Mouse (Mus musculus) CH12.LX (cell line): ENCODE measurements at regions not wholly inside any gene's neighbourhood (a gene's known extent, or its start where the extent isn't known, plus 50 kb on each side); places are given as distances from the start of the nearest gene placed in this dataset.

Source experiments
- DNase-seq: peaks from one replicate; pipeline ENCODE4 v3.0.0-alpha.2; 2013; ENCODE audit errors: extremely low read depth
- H3K27ac ChIP-seq: 2 replicates; pipeline ENCODE4 v1.5.1; 2012; ENCODE audit warnings: low read depth, mild to moderate bottlenecking, control low read depth, moderate library complexity; ENCODE audit not compliant: insufficient read depth
- H3K27me3 ChIP-seq: replicated peaks from 2 replicates; pipeline ENCODE3; 2012; ENCODE audit warnings: inconsistent platforms
- H3K36me3 ChIP-seq, 2 experiments: replicated peaks in 1 of 2; 2 replicates each; pipeline versions ENCODE3 to v1.6.1; 2012; ENCODE audit warnings: inconsistent platforms in 1 of 2, low read length in 1 of 2, mild to moderate bottlenecking in 1 of 2, mixed read lengths in 1 of 2, moderate library complexity in 1 of 2; ENCODE audit not compliant: control insufficient read depth in 1 of 2, insufficient read depth in 1 of 2
- H3K4me1 ChIP-seq, 2 experiments: 2 replicates each; pipeline ENCODE4 v1.6.1; 2012; ENCODE audit warnings: inconsistent platforms in 1 of 2, moderate library complexity in 1 of 2; ENCODE audit not compliant: insufficient read depth in 2 of 2, control insufficient read depth in 1 of 2
- H3K4me2 ChIP-seq: 2 replicates; pipeline ENCODE4 v1.6.1; 2012; ENCODE audit warnings: low read depth, mild to moderate bottlenecking, control low read depth; ENCODE audit not compliant: poor library complexity, insufficient read depth, severe bottlenecking
- H3K4me3 ChIP-seq, 3 experiments: fragments of 150-350 bp in 1 of 3; sonication (generic) in 1 of 3; replicated peaks in 1 of 3; 2 replicates each; pipeline versions ENCODE3 to v1.5.1; 2011 to 2012; ENCODE audit warnings: low read depth in 2 of 3, low read length in 2 of 3, mild to moderate bottlenecking in 2 of 3, moderate library complexity in 2 of 3, control low read depth in 1 of 3, improper control_type of control experiment in 1 of 3, inconsistent platforms in 1 of 3, mixed read lengths in 1 of 3; ENCODE audit not compliant: poor library complexity in 1 of 3
- H3K79me2 ChIP-seq: replicated peaks from 2 replicates; pipeline ENCODE4 v1.6.1; 2012; ENCODE audit warnings: mild to moderate bottlenecking, moderate library complexity; ENCODE audit not compliant: control insufficient read depth, poor library complexity, insufficient read depth, severe bottlenecking; ENCODE audit errors: extremely low read depth
- H3K9ac ChIP-seq: 2 replicates; pipeline ENCODE4 v1.6.1; 2012; ENCODE audit warnings: low read depth, mild to moderate bottlenecking, control low read depth, moderate library complexity; ENCODE audit not compliant: insufficient read depth
- H3K9me3 ChIP-seq: replicated peaks from 2 replicates; pipeline ENCODE3; 2012; ENCODE audit warnings: low read length, inconsistent platforms, mixed read lengths
- CHD1 ChIP-seq: IDR thresholded peaks from 2 replicates; pipeline ENCODE4 v1.6.1; 2012; ENCODE audit warnings: low read depth, low read length, improper control_type of control experiment, inconsistent platforms
- CHD2 ChIP-seq: IDR thresholded peaks from 2 replicates; pipeline ENCODE4 v1.6.1; 2011; ENCODE audit warnings: low read length, improper control_type of control experiment
- E2F4 ChIP-seq: IDR thresholded peaks from 2 replicates; pipeline ENCODE4 v1.6.1; 2011; ENCODE audit warnings: low read depth, low read length, improper control_type of control experiment; ENCODE audit not compliant: insufficient replicate concordance
- EP300 ChIP-seq: IDR thresholded peaks from 2 replicates; pipeline ENCODE4 v1.6.1; 2011; ENCODE audit warnings: low read length, improper control_type of control experiment
- ETS1 ChIP-seq: conservative IDR thresholded peaks from 2 replicates; pipeline ENCODE4 v1.6.1; 2012; ENCODE audit warnings: low read depth, mild to moderate bottlenecking, inconsistent platforms, low read length, improper control_type of control experiment, moderate library complexity
- GABPA ChIP-seq: IDR thresholded peaks from 2 replicates; pipeline ENCODE4 v1.6.1; 2012; ENCODE audit warnings: low read depth, low read length, improper control_type of control experiment, inconsistent platforms; ENCODE audit not compliant: insufficient replicate concordance
- HCFC1 ChIP-seq: IDR thresholded peaks from 2 replicates; pipeline ENCODE4 v1.6.1; 2012; ENCODE audit warnings: low read depth, mild to moderate bottlenecking, inconsistent platforms, low read length, improper control_type of control experiment
- JUN ChIP-seq: IDR thresholded peaks from 2 replicates; pipeline ENCODE4 v1.6.1; 2011; ENCODE audit warnings: low read depth, mild to moderate bottlenecking, low read length, improper control_type of control experiment, moderate library complexity; ENCODE audit not compliant: insufficient read depth
- KAT2A ChIP-seq: IDR thresholded peaks from 2 replicates; pipeline ENCODE4 v1.6.1; 2012; ENCODE audit warnings: low read length, improper control_type of control experiment, inconsistent platforms; ENCODE audit not compliant: insufficient replicate concordance
- MAFK ChIP-seq: IDR thresholded peaks from 2 replicates; pipeline ENCODE4 v1.6.1; 2011; ENCODE audit warnings: low read length, improper control_type of control experiment; ENCODE audit not compliant: insufficient replicate concordance
- MAX ChIP-seq: IDR thresholded peaks from 2 replicates; pipeline ENCODE4 v1.6.1; 2011; ENCODE audit warnings: low read length, improper control_type of control experiment
- MEF2A ChIP-seq: IDR thresholded peaks from 2 replicates; pipeline ENCODE4 v1.6.1; 2014; ENCODE audit warnings: low read depth, mild to moderate bottlenecking, inconsistent platforms, low read length, improper control_type of control experiment, borderline replicate concordance
- MXI1 ChIP-seq: IDR thresholded peaks from 2 replicates; pipeline ENCODE4 v1.6.1; 2011; ENCODE audit warnings: mild to moderate bottlenecking, low read depth, low read length, improper control_type of control experiment
- MYC ChIP-seq: IDR thresholded peaks from 2 replicates; pipeline ENCODE4 v1.6.1; 2011; ENCODE audit warnings: low read depth, mild to moderate bottlenecking, improper control_type of control experiment, low read length
- NELFE ChIP-seq: IDR thresholded peaks from 2 replicates; pipeline ENCODE4 v1.6.1; 2011; ENCODE audit warnings: low read depth, low read length, improper control_type of control experiment
- NRF1 ChIP-seq: IDR thresholded peaks from 2 replicates; pipeline ENCODE4 v1.6.1; 2014; ENCODE audit warnings: low read depth, mild to moderate bottlenecking, inconsistent platforms, low read length, improper control_type of control experiment, moderate library complexity
- PAX5 ChIP-seq: IDR thresholded peaks from 2 replicates; pipeline ENCODE4 v1.6.1; 2012; ENCODE audit warnings: low read length, inconsistent platforms, mixed read lengths
- POLR2AphosphoS2 ChIP-seq: IDR thresholded peaks from 2 replicates; pipeline ENCODE4 v1.6.1; 2011; ENCODE audit warnings: low read depth, low read length, improper control_type of control experiment
- SIN3A ChIP-seq: IDR thresholded peaks from 2 replicates; pipeline ENCODE4 v1.6.1; 2012; ENCODE audit warnings: low read length, improper control_type of control experiment, inconsistent platforms
- SMC3 ChIP-seq: IDR thresholded peaks from 2 replicates; pipeline ENCODE4 v1.6.1; 2011; ENCODE audit warnings: low read depth, low read length, improper control_type of control experiment
- TBP ChIP-seq: conservative IDR thresholded peaks from 2 replicates; pipeline ENCODE4 v1.6.1; 2011; ENCODE audit warnings: low read depth, low read length, improper control_type of control experiment
- TCF12 ChIP-seq: IDR thresholded peaks from 2 replicates; pipeline ENCODE4 v1.6.1; 2014; ENCODE audit warnings: low read depth, mild to moderate bottlenecking, inconsistent platforms, low read length, improper control_type of control experiment
- UBTF ChIP-seq: IDR thresholded peaks from 2 replicates; pipeline ENCODE4 v1.6.1; 2012; ENCODE audit warnings: low read depth, mild to moderate bottlenecking, inconsistent platforms, low read length, improper control_type of control experiment, moderate library complexity
- USF2 ChIP-seq: conservative IDR thresholded peaks from 2 replicates; pipeline ENCODE4 v1.6.1; 2011; ENCODE audit warnings: low read depth, low read length, improper control_type of control experiment
- ZC3H11A ChIP-seq: IDR thresholded peaks from 2 replicates; pipeline ENCODE4 v1.6.1; 2012; ENCODE audit warnings: low read depth, mild to moderate bottlenecking, inconsistent platforms, low read length, improper control_type of control experiment
- ZMIZ1 ChIP-seq: IDR thresholded peaks from 2 replicates; pipeline ENCODE4 v1.6.1; 2012; ENCODE audit warnings: low read depth, mild to moderate bottlenecking, inconsistent platforms, low read length, improper control_type of control experiment
- ZNF384 ChIP-seq: IDR thresholded peaks from 2 replicates; pipeline ENCODE4 v1.6.1; 2012; ENCODE audit warnings: low read depth, low read length, improper control_type of control experiment, inconsistent platforms
- dilution Hi-C: fragments of 300-500 bp; cut with MboI; formaldehyde crosslinking; loops from 2 replicates; pipeline ENCODE4 v1.14.3; 2020; ENCODE audit warnings: low sequenced_read_pairs; ENCODE audit not compliant: extremely low pct_unique_long_range_greater_than_20kb, extremely low pct_ligation_motif_present
- in situ Hi-C: fragments of 300-500 bp; cut with MboI; formaldehyde crosslinking; loops from 3 replicates; pipeline ENCODE4 v1.14.3; 2019; ENCODE audit warnings: low sequenced_read_pairs, low pct_ligation_motif_present, low pct_unique_long_range_greater_than_20kb, mixed read lengths

GRCm38 (mm10) chr6:101937467-101938392, 560.0 kb upstream of the Pdzrn3 start:
- H3K4me2 ChIP-seq = no peak overlapping the region

GRCm38 (mm10) chr6:101931768-101932167, 554.1 kb upstream of the Pdzrn3 start:
- H3K27me3 ChIP-seq = no peaks in the 10 kb centered on the region
- dilution Hi-C loops = no loop called here

More at GRCm38 (mm10) chr6:101937467-101938392, 560.0 kb upstream of the Pdzrn3 start:
- in situ Hi-C loops = no loop called here
- Histone ChIP-seq H3K27me3 (no peaks in the 10 kb centered on the region), H3K4me1 (no peaks in the 10 kb centered on the region), H3K9ac (no peak overlapping the region), H3K79me2 (no peaks in the 10 kb centered on the region), H3K9me3 (peaks cover 28% of the 10 kb centered on the region), H3K36me3 (no peaks in the 10 kb centered on the region), H3K27ac (no peak overlapping the region), H3K4me3 (no peak overlapping the region)
- dilution Hi-C loops = no loop called here
- no peak for DNase-seq
- no peak for TF ChIP-seq SMC3
- TF ChIP-seq UBTF = no peak
- no peak for TF ChIP-seq JUN
- no peak for TF ChIP-seq E2F4
- TF ChIP-seq MAFK = no peak

GRCm38 (mm10) chr6:101921686-101922085, 544.0 kb upstream of the Pdzrn3 start:
- Histone ChIP-seq H3K4me1 (no peaks in the 10 kb centered on the region), H3K4me2 (no peak overlapping the region), H3K9me3 (peaks cover 39% of the 10 kb centered on the region), H3K79me2 (no peaks in the 10 kb centered on the region), H3K36me3 (no peaks in the 10 kb centered on the region), H3K9ac (no peak overlapping the region), H3K27me3 (no peaks in the 10 kb centered on the region), H3K27ac (no peak overlapping the region), H3K4me3 (no peak overlapping the region)
- DNase-seq = no peak
- dilution Hi-C loops (no loop called here), in situ Hi-C loops (no loop called here)
- TF ChIP-seq CHD2 = no peak
- TF ChIP-seq MEF2A = no peak
- no peak for TF ChIP-seq USF2
- no peak for TF ChIP-seq EP300
- TF ChIP-seq ZNF384 = no peak
- TF ChIP-seq MXI1 = no peak
- no peak for TF ChIP-seq POLR2AphosphoS2
- no peak for TF ChIP-seq SIN3A
- no peak for TF ChIP-seq CHD1
- TF ChIP-seq MAX = no peak
- no peak for TF ChIP-seq ETS1
- no peak for TF ChIP-seq JUN
- no peak for TF ChIP-seq KAT2A
- no peak for TF ChIP-seq TCF12
- no peak for TF ChIP-seq UBTF

More at GRCm38 (mm10) chr6:101931768-101932167, 554.1 kb upstream of the Pdzrn3 start:
- H3K79me2 ChIP-seq = no peaks in the 10 kb centered on the region
- in situ Hi-C loops = no loop called here
- no peak overlapping the region for H3K4me3 ChIP-seq
- TF ChIP-seq CHD1 (no peak), MYC (no peak), MXI1 (no peak), EP300 (no peak), JUN (no peak), SIN3A (no peak), NRF1 (no peak), GABPA (no peak), KAT2A (no peak), HCFC1 (no peak), POLR2AphosphoS2 (no peak), UBTF (no peak), NELFE (no peak), PAX5 (no peak), ZC3H11A (no peak), ZMIZ1 (no peak), TBP (no peak)
- H3K36me3 ChIP-seq = no peaks in the 10 kb centered on the region
- H3K9ac ChIP-seq = no peak overlapping the region
- peaks cover 15% of the 10 kb centered on the region for H3K9me3 ChIP-seq
- no peak overlapping the region for H3K4me2 ChIP-seq
- H3K4me1 ChIP-seq = no peaks in the 10 kb centered on the region
- H3K27ac ChIP-seq = no peak overlapping the region
- no peak for DNase-seq
